Mouse (Mus musculus): ENCODE measurements around the gene Gstp2. TPM values are rescaled to one million over a fixed set of nuclear protein-coding genes. Genes with fewer than 3 reads are reported as not detected.
"Not testable (repeated sequence)": the region's sequence is repeated elsewhere in the genome, so short reads cannot be mapped to it uniquely, and the experiment has no call there.

Gene Gstp2
- total RNA-seq, 2 experiments from 2014 or later: 87.8 to 116 TPM

DNA sequence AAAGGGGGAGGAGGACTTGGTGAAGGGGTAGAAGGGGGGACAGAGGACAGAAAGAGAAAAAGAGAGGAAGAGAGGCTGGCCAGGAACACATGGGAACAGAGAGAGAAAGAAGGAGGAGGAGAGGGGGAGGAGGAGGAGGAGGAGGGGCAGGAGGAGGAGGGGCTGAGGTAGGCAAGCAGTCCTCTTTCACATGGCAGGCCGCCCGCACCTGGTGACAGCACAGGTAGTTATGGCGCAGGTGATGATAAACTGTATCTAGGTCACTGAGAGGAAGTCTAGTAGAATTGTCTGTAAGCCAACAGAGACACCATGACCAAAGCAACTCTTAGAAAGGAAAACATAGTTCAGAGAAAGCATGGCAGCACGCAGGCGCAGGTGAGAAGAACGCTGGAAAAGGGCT is 25.6 kb upstream of the Gstp2 start:
- intact Hi-C loops (cut with DNase I): no loop called here
- DNase-seq (ENCODE audit: low spot score): no peak

DNA sequence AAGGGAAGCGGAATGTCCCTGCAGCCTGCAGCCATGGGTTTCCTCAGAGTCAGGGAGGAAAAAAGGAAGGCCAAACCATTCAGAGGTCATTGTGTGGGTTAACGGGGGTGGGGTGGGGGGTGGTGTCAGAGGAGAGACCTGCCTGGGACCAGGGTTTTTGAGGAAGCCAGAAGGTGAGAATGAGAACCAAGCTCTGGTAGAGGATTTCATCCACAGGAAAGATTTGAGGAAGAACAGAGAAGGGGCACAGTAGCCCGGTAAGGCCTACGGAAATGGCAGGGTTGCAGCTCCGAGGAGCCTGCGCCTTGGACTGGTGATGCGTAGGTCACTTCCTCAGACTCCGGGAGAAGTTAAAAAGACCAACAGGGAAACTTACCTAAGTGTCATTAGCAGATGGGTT is 24.9 kb upstream of the Gstp2 start:
- no peak for DNase-seq (ENCODE audit: low spot score)
- intact Hi-C loops (cut with DNase I): no loop called here

DNA sequence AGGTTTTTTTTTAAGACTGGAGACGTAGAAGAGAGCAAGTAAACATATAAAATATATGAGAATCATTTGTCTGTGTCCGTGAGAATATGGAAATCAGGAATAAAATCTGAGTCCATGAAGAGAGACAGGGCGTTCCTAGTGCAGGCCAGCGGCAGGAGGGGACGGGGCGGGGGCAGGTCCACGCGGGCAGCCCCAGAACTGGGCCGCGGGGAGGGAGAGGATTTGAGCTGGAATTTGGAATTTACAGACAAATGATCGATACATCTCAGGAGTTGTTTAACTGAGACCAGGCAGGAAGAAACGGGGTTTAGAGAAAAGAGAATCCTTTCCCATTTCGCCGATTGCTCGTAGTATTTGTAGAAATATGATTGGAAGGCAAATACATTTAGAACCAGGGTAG is 24.5 kb upstream of the Gstp2 start:
- DNase-seq (ENCODE audit: low spot score): no peak
- intact Hi-C loops (cut with DNase I): no loop called here

DNA sequence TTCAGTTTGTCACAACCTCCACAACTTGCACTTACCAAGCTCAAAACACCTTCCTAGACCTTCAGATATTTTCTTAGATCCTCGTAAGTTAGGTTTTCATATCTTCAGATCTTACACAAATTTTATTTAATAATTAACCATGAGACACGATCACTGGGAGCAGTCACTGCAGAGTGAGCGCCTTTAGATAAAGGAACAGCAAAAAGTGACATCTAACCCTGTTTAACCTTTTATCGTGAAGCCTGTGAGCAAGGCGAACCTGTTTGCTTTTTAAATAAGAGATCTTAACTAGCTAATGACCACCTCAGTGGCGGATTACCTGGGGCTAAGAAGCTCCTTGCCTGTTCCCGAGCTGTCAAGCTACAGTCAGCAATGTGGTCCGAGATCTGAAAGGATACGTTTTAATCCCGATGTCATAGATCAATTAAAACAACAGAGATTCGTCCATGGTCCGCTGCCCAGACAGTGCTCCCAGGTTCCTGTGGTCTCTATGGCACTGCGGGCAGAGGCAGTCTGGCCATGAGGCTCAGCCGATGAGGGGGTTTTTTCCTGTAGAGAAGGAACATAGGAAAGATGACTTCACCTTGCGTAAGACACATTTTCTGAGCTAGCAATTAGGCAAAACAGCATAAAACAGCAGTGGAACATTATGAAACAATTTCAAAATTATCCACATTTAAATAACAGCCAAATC is 23.0 kb upstream of the Gstp2 start:
- no peak for DNase-seq (ENCODE audit: low spot score)
- intact Hi-C loops (cut with DNase I): no loop called here

DNA sequence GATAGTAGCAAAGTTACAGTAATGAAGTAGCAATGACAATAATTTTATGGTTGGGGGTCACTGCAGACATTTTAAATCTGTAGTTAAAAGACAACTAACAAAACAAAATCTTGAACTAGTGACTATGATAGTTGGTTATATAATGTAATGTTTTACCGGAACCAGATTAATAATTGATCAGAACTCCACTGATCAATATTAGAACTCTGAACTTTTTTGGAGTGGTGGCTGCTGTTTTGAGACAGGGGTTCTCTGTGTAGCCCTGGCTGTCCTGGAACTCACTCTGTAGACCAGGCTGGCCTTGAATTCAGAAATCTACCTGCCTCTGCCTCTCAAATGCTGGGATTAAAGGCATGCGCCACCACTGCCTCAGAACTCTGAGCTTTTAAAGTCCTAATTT is 22.4 kb upstream of the Gstp2 start:
- intact Hi-C loops (cut with DNase I); DNase-seq (ENCODE audit: low spot score): not testable (repeated sequence)

DNA sequence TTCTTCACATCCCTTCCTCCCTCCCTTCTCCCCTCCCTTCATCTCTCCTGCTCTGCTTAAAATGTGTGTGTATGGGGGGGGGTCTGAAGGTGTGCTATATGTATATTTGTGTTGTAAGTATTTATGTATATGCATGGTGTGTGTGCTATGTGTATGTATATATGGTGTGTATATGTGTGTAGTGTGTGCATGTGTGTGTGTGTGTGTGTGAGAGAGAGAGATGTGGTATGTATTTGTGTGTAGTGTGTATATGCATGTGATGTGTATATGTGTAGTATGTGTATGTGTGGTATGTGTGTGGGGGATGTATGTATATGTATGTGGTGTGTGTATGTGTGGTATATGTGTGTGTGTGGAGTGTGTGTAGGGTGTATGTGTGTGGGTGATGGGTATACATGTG is 21.1 kb upstream of the Gstp2 start:
- DNase-seq (ENCODE audit: low spot score): no peak
- intact Hi-C loops (cut with DNase I): no loop called here

DNA sequence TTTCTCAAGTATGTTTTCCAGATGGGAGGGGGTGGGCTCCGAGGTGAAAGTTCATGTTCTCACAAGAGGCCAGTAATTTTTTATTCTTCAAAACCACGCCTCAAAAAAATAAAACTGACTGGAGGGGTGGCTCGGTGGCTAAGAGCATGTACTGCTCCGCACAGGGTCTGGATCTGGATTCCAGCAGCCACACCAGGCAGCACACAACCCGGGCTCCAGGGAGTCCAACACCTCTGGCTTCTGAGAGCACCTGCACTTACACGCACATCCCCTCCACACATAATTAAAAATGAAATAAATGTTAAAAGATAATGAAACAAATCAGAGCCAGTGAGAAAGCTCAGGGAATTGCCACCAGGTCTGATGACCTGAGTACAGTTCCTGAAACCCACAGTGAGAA is 20.5 kb upstream of the Gstp2 start:
- DNase-seq (ENCODE audit: low spot score): no peak
- intact Hi-C loops (cut with DNase I): no loop called here

DNA sequence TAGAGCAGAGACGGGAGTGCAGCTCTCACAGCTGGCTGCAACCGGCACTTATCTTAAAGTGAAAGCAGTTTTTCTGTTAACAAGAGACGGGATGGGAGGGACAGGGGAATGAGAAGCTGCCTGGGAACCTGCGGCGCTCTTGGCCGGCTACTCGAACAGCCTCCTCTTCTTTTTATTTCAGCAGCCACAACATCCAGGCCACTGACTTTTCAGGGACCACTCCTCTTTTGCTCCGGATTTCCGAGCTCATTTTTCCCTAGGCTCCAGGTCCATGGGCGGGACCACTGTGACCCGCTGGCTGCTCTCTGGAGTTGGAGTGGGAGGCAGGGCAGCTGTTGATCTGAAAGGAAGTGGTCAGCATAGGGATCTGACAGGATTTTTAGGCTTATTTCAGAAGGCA is 18.7 kb upstream of the Gstp2 start:
- DNase-seq (ENCODE audit: low spot score); intact Hi-C loops (cut with DNase I): not testable (repeated sequence)

DNA sequence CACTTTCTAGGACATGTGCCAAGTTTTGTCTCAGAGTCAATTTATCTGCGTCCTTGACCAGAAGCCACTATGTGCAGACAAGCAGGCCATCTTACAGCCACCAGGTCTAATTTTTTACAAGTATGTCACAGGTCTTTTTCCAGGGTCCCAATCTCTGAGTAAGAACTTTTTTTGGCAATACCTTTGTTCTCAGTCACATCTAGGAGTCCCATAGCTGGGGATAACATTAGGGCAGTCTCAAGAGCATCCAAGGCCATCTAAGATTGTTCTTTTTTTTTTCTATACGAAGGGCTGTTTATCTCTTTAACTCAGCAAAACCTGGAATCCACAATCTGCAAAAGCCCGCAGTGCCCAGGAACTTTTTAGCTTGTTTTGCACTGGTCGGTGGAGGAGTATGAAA is 17.5 kb upstream of the Gstp2 start:
- DNase-seq (ENCODE audit: low spot score); intact Hi-C loops (cut with DNase I): not testable (repeated sequence)

DNA sequence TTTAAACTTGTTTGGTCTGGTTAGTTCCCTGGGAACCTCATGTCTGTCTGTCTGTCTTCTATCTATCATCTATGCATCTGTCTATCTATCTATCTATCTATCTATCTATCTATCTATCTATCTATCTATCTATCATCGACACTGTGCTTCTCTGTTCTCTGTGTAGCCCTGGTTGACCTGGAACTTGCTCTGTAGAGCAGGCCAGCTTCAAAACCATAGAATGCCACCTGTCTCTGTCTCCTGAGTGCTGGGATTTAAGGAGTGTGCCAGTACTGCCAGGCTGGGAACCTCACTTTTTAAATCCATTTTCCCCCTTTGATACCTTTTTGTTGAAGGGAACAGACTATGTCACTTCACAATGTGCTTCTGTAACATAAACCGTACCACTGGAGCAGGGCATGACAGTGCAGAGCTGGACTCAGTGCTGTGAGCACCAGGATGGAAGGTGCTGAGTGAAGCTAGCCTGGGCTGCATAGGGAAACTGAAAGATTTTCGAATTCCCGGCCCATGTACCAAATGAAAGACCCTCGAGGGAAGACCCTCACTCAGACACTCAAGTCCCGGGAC is 15.2 kb upstream of the Gstp2 start:
- DNase-seq (ENCODE audit: low spot score): no peak
- intact Hi-C loops (cut with DNase I): no loop called here

DNA sequence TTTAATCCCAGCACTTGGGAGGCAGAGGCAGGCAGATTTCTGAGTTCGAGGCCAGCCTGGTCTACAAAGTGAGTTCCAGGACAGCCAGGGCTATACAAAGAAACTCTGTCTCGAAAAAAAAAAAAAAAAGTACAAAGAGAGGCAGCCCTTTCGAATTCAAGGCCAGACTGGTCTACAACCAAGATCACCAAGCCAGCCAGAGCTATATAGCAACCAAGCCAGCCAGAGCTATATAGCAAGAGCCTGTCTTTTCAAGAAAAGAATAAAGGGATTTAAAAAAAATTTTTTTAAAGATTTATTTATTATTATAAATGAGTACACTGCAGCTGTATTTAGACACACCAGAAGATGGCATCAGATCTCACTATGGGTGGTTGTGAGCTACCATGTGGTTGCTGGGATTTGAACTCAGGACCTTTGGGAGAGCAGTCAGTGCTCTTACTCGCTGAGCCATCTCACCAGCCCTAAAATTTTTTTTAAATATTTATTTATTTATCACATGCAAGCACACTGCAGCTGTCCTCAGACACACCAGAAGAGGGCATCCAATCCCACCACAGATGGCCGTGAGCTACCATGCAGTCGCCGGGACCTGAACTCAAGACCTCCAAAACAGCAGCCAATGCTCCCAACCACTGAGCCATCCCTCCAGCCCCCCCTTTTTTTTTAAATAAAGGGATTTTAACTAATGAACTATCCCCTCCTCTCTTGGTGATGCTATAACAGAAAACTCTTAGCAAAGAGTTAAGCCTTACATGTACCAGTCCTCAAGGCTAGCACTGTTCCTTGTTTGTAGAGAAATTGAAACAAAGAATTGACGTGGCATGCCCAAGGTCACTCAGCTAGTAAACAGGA is 14.4 kb upstream of the Gstp2 start:
- DNase-seq (ENCODE audit: low spot score); intact Hi-C loops (cut with DNase I): not testable (repeated sequence)

DNA sequence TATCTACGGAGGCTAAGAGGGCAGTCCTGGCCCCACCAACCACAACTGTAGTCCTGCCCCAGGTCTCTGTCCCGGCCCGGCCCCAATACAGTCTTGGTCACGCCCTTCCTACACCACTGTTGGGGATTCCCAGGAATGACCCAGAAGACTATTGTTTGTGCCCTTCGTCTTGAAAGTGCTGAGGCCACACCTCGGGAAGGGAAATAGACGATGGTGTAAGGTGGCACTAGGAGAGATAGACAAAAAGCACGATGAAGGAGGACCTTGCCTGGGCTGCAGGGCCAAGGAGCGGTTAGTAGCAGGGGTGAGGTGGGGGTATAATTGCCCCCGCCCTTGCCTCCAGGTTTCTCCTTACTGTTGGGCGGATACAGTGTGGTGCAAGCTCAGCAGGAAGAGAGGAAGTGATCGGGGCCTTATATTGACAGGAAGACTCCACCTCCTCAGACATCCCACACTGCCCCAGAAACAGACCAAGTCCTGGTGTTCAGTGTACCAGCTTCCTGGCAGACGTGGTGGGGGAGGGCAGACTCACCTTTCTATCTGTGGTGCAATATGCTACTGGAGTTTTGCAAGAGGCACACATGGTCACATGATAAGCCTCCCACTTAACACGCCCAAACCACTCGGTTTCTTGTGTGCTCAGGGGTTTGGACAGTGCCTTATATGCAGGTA is 13.4 kb upstream of the Gstp2 start, which contains the start of gene Gstp3:
Gstp3 (minus strand) TSS at position 501 of the 672 bp plus-strand sequence.
- intact Hi-C loops (cut with DNase I): no loop called here

DNA sequence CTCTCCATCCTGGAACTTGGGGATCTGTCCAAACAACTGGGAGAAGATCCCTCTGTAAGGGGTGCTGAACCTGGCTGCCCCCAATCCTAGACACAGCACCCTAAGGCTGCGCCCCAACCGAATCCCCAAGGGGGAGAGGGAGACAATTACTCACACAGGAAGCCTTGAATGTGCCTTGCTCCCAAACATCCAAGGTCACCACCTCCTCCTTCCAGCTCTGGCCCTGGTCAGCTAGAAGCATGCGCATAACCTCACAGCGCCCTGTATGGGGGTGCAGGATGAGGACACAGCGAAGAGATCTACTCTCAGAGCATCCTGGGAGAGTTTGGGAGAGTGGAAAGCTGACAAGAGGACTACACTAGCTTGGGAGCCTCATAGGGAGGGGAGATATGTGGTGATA is 12.8 kb upstream of the Gstp2 start:
- intact Hi-C loops (cut with DNase I): no loop called here
- DNase-seq (ENCODE audit: low spot score): no peak

More for the DNA sequence above, 13.4 kb upstream of the Gstp2 start, which contains the start of gene Gstp3:
- no peak for DNase-seq (ENCODE audit: low spot score)

DNA sequence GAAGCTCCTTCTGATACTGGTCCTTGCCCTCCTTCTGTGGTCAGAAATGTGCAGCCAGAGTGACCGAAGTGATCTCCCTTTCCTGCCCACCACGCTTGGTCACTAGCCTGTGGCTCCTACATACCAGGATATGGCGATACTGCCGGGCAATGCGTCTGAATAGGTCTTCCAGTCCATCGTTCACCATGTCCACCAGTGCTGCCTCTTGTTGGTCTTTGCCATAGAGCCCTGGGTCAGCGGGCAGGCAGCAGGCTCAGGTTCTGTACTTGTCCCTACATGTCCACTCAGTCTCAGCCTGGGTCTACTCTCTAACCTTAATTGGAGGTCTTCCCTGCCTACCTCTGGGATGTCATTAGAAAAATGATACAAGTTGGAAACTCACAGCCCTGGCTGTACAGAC is 12.1 kb upstream of the Gstp2 start:
- intact Hi-C loops (cut with DNase I): no loop called here
- DNase-seq (ENCODE audit: low spot score): no peak

DNA sequence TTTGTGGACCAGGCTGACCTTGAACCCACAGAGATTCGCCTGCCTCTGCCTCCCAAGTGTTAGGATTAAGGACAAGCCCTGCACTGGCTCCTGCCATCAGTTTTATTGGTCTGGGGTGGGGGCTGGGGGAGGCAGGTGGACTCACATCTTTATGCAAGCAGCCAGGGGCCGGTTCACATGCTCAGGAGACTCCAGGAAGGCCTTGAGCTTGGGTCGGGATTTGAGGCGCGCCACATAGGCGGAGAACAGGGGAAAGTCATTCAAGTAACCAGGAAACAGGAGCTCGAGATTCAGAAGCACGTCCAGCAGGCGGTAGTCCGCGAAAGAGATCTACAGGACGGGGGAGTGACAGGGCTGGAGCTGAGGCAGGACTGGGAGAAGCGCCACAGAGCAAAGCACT is 11.6 kb upstream of the Gstp2 start:
- intact Hi-C loops (cut with DNase I): no loop called here

DNA sequence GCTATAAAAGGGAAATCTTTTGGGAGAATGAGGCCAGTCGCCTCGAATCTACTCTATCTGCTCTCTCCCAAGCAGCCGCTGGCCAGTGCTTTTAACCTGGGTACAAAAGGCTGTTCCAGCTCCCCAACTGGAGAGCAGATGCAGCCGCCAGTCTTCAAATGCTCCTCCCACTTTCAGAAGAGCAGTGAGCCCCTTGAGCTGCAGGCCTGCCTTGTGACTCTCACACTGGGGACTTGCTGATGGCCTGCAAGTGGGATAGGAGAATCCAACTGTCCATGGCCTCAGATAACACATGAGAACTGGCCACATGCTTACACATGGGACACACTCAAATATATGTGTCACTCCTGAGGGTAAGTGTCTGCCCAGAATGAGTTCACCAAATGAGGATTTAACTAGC is 10.9 kb upstream of the Gstp2 start:
- no peak for DNase-seq (ENCODE audit: low spot score)
- intact Hi-C loops (cut with DNase I): no loop called here

More for the DNA sequence above, 11.6 kb upstream of the Gstp2 start:
- DNase-seq (ENCODE audit: low spot score): no peak

DNA sequence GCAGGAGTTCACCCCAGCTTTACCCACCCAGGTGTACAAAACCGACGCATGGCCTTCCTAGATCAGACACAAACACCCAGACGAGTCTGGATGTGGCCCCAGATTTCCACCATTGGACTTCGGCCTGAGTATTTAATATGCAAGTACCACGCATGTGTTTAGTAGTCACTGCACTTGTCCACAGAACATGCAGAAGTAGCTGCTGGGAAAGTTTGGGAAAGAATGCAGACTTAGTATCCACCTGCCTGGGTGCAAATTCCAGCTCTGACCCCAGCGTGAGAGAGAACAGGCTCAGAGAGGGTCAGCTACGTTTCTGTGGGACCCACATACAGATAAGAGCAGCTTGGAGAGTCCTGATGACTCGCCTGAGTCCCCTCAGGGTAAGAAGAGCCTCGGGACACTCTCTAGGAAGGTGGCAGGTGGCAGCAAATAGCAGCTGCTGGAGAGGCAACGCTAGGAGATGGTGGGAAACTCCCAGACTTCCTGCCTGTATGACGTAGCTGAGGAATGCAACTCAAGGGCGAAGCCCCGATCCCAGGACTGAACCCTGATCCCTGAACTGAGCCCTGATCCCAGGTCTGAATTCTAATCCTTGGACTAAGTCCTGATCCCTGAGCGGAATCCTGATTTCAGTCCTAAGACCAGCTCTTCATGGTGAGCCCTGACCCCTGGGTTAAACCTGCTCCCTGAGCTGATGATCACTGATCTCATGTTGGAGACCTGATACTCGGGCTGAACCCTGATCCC is 10.3 kb upstream of the Gstp2 start:
- intact Hi-C loops (cut with DNase I): no loop called here
- DNase-seq (ENCODE audit: low spot score): no peak

DNA sequence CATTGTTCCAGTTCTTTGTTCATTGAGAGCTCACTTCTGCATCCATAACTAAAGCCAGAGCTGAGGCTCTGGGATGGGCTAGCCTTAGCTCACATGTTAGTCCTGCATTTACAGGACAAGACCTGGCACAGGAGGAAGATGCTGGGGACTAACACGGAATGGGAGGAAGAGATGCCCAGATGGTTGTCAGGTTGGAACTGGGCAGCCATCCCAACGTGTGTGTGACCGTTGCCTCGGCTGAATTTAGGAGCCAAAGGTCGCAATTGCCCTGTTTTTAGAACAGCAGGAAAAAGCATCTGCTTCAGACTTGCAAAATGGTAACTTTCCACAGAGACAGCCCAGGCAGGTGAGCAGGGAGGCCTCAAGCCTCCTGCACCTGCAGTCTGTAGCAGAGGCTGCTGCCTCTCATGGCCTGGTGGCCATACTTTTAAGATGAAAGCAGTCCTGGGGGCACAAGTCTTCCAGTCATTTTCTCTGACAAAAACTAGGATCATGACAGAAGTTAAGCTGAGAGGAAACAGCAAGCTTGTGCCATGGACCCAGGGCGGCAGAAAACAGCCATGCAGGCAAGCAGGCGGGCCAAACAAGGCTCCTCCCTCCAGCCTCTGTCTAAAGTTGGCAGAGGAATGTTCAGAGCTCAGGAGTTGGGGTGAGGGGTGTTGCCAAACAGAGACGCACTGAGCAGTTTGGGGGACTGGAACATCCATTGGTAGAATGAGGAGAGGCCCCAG is 9.6 kb upstream of the Gstp2 start:
- DNase-seq (ENCODE audit: low spot score): no peak
- intact Hi-C loops (cut with DNase I): no loop called here

DNA sequence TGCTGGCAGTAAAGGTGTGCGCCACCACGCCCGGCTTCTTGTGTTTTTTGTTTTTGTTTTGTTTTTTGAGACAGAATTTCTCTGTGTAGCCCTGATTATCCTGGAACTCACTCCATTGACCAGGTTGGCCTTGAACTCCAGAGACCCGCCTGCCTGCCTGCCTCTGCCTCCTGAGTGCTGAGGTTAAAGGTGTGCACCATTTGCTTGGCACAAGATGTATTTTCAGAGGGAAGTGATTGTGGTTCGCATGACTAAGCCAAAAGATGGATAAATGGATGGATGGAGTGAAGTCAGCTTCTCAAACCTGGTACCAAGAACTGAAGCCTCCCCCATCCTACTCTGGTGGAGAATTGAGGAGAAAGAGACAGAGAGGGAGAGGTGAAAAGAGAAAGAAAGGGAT is 8.8 kb upstream of the Gstp2 start:
- intact Hi-C loops (cut with DNase I): no loop called here
- DNase-seq (ENCODE audit: low spot score): no peak

All from heart, postnatal 25 days (tissue).